Mouse (Mus musculus) heart, embryonic 11.5 days (tissue): ENCODE measurements around the gene Gm2696. TPM values are rescaled to one million over a fixed set of nuclear protein-coding genes. Genes with fewer than 3 reads are reported as not detected.

Experiments
- ATAC-seq: fragments of 200-750 bp; cut with Nextera tagmentation; replicated peaks from 2 replicates; pipeline ENCODE4 v1.8.0; 2017; ENCODE audit warnings: moderate library complexity; ENCODE audit not compliant: insufficient number of reproducible peaks, low FRiP score, low TSS enrichment
- H3K27ac ChIP-seq: fragments of 300-500 bp; sonication (generic); 2 replicates; pipeline ENCODE4 v1.5.1; 2014; ENCODE audit warnings: mild to moderate bottlenecking, low read depth, low read length
- H3K27me3 ChIP-seq: fragments of 300-500 bp; sonication (generic); 2 replicates; pipeline ENCODE4 v1.6.1; 2014; ENCODE audit warnings: mild to moderate bottlenecking, low read length, mixed read lengths; ENCODE audit not compliant: control insufficient read depth, insufficient read depth
- H3K36me3 ChIP-seq: fragments of 300-500 bp; sonication (generic); 2 replicates; pipeline ENCODE4 v1.6.1; 2014; ENCODE audit warnings: mild to moderate bottlenecking, low read length, moderate library complexity, mixed read lengths; ENCODE audit not compliant: control insufficient read depth, insufficient read depth
- H3K4me1 ChIP-seq: fragments of 300-500 bp; sonication (generic); 2 replicates; pipeline ENCODE4 v1.6.1; 2014; ENCODE audit warnings: low read length; ENCODE audit not compliant: control insufficient read depth, insufficient read depth
- H3K4me2 ChIP-seq: fragments of 300-500 bp; sonication (generic); 2 replicates; pipeline ENCODE4 v1.6.1; 2014; ENCODE audit warnings: mild to moderate bottlenecking, moderate library complexity
- H3K4me3 ChIP-seq: fragments of 300-500 bp; sonication (generic); 2 replicates; pipeline ENCODE4 v1.5.1; 2014; ENCODE audit warnings: low read depth, low read length
- H3K9ac ChIP-seq: fragments of 300-500 bp; sonication (generic); 2 replicates; pipeline ENCODE4 v1.6.1; 2014; ENCODE audit warnings: mild to moderate bottlenecking, low read depth, low read length, moderate library complexity
- H3K9me3 ChIP-seq: fragments of 300-500 bp; sonication (generic); replicated peaks from 2 replicates; pipeline ENCODE4 v1.6.1; 2016; ENCODE audit warnings: low read length; ENCODE audit not compliant: control insufficient read depth
- WGBS: fragments of 180-500 bp; shearing (Covaris S2); extraction: QIAGEN DNeasy Blood & Tissue Kit; methylation state at CpG from one replicate; pipeline ENCODE4 v1.1.7; 2014; ENCODE audit not compliant: insufficient replicate concordance; 5-methylcytosine and 5-hydroxymethylcytosine counted together
- polyA plus RNA-seq: library from polyadenylated mRNA; unstranded; fragments of >200 nt; fragmentation: Nextera tagmentation; extraction: Ambion mirVana; gene quantifications from 2 replicates; pipeline ENCODE4 v1.2.1, GENCODE M21; 2014

The Gm2696 gene
- polyA plus RNA-seq, 1 experiment from 2014 or later: not detected

DNA sequence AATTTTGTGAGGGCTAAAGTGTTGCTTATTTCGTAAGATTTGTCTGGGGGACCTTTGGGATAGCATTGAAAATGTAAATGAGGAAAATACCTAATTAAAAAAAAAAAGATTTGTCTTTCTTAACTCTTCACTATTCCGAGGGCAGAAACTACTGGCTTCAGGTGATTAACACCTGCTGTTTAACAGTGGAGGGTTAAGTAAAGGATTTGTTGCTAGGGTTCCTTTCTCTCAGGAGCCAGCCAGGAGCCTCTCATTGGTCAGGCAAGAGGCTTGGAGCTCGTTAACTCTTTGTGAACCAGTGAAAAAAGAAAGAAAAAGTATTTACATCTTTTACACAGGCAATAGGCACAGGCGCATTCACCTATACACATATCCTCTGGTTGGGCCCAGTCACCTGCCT, 4.7 kb downstream of the Gm2696 start:
- 36% methylated on average over 4 of the region's 4 CpGs for WGBS
- Histone ChIP-seq H3K4me2 (no peak overlapping the region), H3K27me3 (no peaks in the 10 kb centered on the region)

DNA sequence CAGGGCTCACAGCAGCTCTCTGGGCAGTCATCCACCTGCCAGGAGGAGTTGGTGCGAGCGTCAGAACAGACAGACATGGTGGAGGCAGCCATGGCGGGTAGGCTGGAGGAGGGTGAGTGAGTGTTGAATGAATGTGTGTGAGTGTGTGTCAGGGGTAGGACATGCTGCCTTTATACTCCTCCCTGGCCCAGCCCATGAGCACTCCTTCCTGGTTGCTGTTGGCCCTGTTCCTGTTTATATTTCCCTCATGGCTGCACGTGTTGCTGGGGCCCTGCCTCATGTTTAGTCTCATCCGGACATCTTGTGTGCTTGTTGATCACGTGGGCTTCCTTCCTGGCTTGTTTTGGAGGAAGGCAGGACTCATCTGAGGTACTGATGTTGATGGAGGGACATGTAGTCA, 12.5 kb downstream of the Gm2696 start, which contains the start of gene Krtap10-4:
TSS of gene Krtap10-4 (minus strand) at position 145 of the 400 bp plus-strand sequence.
- no peak for ATAC-seq
- Histone ChIP-seq H3K36me3 (no peaks in the 10 kb centered on the region), H3K4me3 (no peak within 1 kb of the TSS), H3K27ac (no peak within 1 kb of the TSS), H3K27me3 (no peaks in the 10 kb centered on the region), H3K9ac (no peak within 1 kb of the TSS), H3K4me2 (no peak within 1 kb of the TSS), H3K4me1 (no peaks in the 10 kb centered on the region), H3K9me3 (no peaks in the 10 kb centered on the region; the same call in 1 of the 2 replicates)
- 58% methylated on average over 6 of the region's 6 CpGs for WGBS

More for the DNA sequence above, 4.7 kb downstream of the Gm2696 start:
- Histone ChIP-seq H3K27ac (no peak overlapping the region), H3K36me3 (no peaks in the 10 kb centered on the region), H3K9ac (no peak overlapping the region), H3K9me3 (no peaks in the 10 kb centered on the region; the same call in 1 of the 2 replicates), H3K4me1 (no peaks in the 10 kb centered on the region), H3K4me3 (no peak overlapping the region)
- ATAC-seq: no peak

DNA sequence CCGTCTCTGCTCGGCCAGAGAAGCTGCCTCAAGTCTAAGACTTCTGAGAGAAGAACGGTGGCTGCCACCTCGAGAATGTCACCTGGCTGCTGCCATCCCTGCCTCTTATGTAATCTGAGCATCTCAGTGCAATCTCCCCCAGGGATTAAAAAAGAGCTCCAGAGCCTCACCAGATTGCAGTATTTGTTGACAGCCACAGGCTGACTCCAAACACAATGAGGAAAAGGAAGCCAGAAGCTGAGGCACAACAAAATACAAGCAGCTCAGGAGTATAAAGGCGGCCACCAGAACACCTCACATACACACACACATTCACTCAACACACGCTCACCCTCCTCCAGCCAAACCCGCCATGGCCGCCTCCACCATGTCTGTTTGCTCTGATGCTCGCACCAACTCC, 21.2 kb downstream of the Gm2696 start, which contains the start of gene Krtap10-10:
TSS of gene Krtap10-10 (plus strand) at position 301 of the 400 bp plus-strand sequence.
- Histone ChIP-seq H3K4me1 (no peaks in the 10 kb centered on the region), H3K36me3 (no peaks in the 10 kb centered on the region), H3K27me3 (no peaks in the 10 kb centered on the region), H3K27ac (no peak within 1 kb of the TSS), H3K4me2 (no peak within 1 kb of the TSS), H3K4me3 (no peak within 1 kb of the TSS), H3K9ac (no peak within 1 kb of the TSS), H3K9me3 (no peaks in the 10 kb centered on the region)
- WGBS: 61% methylated on average over 9 of the region's 9 CpGs
- no peak for ATAC-seq

DNA sequence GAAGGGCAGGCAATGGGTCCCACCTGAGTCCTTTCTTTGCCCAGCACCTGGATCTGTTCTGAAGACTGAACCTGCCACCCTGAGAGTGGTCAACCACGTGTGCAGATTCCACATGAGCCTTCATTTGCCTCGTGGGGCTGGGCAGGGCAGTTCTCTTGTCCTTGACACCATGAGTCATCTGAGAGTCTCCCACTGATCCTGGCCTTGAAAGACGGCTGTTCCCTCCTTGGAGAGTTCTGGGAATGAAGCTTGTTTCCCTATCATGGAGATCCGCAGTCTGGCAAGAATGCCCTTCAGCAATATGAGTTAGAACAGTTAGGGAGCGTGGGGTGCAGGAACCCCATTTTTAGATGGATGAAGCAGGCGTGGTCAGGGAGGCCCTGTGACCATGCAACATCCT, 24.5 kb downstream of the Gm2696 start:
- H3K27ac ChIP-seq: no peak overlapping the region
- H3K4me2 ChIP-seq: no peak overlapping the region
- H3K4me3 ChIP-seq: no peak overlapping the region
- H3K27me3 ChIP-seq: no peaks in the 10 kb centered on the region
- H3K36me3 ChIP-seq: no peaks in the 10 kb centered on the region
- no peak overlapping the region for H3K9ac ChIP-seq
- 72% methylated on average over 6 of the region's 6 CpGs for WGBS
- ATAC-seq: no peak
- H3K9me3 ChIP-seq: peaks cover 4% of the 10 kb centered on the region
- no peaks in the 10 kb centered on the region for H3K4me1 ChIP-seq

DNA sequence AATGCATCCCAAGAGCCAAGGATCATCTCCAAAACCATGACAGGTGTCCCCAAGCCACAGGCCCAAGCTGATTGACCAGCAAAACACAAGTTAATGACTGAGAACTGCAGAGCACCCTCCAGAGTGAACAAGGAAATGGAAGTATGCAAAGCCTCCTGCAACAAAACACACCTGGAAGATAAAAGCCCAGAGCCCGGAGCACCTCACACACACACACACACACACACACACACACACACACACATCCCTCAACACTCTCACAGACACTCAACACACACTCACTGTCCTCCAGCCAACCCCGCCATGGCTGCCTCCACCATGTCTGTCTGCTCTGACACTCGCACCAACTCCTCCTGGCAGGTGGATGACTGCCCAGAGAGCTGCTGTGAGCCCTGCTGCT, 32.0 kb downstream of the Gm2696 start, which contains the start of gene Gm36176:
TSS of gene Gm36176 (plus strand) at position 301 of the 400 bp plus-strand sequence.
- no peaks in the 10 kb centered on the region for H3K36me3 ChIP-seq
- WGBS: 52% methylated on average over 3 of the region's 3 CpGs

DNA sequence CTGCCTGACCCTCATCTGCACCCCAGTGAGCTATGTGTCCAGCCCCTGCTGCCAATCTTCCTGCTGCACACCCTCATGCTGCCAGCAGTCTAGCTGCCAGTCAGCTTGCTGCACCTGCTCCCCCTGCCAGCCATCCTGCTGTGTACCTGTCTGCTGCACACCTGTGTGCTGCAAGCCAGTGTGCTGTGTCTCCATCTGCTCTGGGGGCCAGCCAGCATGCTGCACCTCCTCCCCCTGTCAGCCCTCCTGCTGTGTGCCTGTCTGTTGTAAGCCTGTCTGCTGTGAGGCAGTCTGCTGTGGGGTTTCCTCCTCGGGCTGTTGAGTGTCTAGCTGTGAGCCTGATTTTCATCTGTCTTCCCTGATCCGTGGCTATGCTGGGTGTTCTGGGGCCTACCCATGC, 32.5 kb downstream of the Gm2696 start:
- H3K9ac ChIP-seq: no peak overlapping the region
- ATAC-seq: no peak
- H3K27ac ChIP-seq: no peak overlapping the region
- H3K27me3 ChIP-seq: no peaks in the 10 kb centered on the region
- no peaks in the 10 kb centered on the region for H3K4me1 ChIP-seq
- no peak overlapping the region for H3K4me3 ChIP-seq
- 13% methylated on average over 2 of the region's 2 CpGs for WGBS
- no peak overlapping the region for H3K4me2 ChIP-seq
- H3K36me3 ChIP-seq: no peaks in the 10 kb centered on the region
- H3K9me3 ChIP-seq: peaks cover 13% of the 10 kb centered on the region

More for the DNA sequence above, 32.0 kb downstream of the Gm2696 start, which contains the start of gene Gm36176:
- Histone ChIP-seq H3K9ac (no peak within 1 kb of the TSS), H3K4me1 (no peaks in the 10 kb centered on the region), H3K9me3 (peaks cover 13% of the 10 kb centered on the region), H3K27ac (no peak within 1 kb of the TSS), H3K27me3 (no peaks in the 10 kb centered on the region), H3K4me2 (no peak within 1 kb of the TSS), H3K4me3 (no peak within 1 kb of the TSS)
- no peak for ATAC-seq

DNA sequence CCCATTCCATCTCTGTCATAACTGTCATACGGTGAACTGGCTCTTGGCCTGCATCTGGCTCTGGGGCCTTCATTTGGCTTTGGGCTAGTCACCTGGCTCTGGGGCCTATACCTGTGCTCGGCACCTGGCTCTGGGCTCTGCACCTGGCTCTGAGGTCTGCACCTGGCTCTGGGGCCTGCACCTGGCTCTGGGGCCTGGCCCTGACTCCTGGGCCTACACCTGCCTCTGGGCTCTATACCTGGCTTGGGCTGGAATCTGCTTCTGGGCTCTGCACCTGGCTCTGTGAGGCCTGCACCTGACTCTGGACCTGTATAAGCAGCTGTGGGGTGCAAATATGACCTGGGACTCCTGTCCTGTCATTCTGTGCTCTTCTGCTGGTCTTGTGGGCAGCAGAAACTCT, 33.1 kb downstream of the Gm2696 start:
- 66% methylated on average over 2 of the region's 2 CpGs for WGBS
- H3K9me3 ChIP-seq: peaks cover 13% of the 10 kb centered on the region
- no peaks in the 10 kb centered on the region for H3K27me3 ChIP-seq
- H3K27ac ChIP-seq: no peak overlapping the region
- H3K4me2 ChIP-seq: no peak overlapping the region
- ATAC-seq: no peak
- no peak overlapping the region for H3K9ac ChIP-seq
- H3K4me3 ChIP-seq: no peak overlapping the region
- H3K36me3 ChIP-seq: no peaks in the 10 kb centered on the region
- H3K4me1 ChIP-seq: no peaks in the 10 kb centered on the region

DNA sequence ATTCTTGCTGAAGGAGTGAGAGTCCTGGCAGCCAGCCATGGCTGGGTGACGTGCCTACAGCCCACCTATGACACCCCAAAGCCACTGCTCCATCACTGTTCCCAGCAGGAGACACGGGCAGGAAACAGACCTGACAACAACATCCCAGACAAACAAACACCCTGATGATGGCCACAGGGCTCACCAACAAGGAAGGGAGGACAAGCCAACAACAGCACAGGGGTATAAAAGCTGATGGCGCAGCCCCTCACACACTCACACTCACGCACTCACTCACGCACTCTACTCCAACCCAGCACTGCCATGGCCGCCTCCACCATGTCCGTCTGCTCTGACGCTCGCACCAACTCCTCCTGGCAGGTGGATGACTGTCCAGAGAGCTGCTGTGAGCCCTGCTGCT, 38.1 kb downstream of the Gm2696 start, which contains the start of gene Gm10318:
TSS of gene Gm10318 (plus strand) at position 301 of the 400 bp plus-strand sequence.
- no peak for ATAC-seq
- no peak within 1 kb of the TSS for H3K4me3 ChIP-seq
- no peak within 1 kb of the TSS for H3K9ac ChIP-seq
- H3K4me1 ChIP-seq: no peaks in the 10 kb centered on the region
- 0 out of 2 replicates have a peak, but pooled peaks cover 3% of the 10 kb centered on the region for H3K9me3 ChIP-seq
- H3K27ac ChIP-seq: no peak within 1 kb of the TSS
- H3K27me3 ChIP-seq: no peaks in the 10 kb centered on the region
- no peaks in the 10 kb centered on the region for H3K36me3 ChIP-seq
- WGBS: 57% methylated on average over 9 of the region's 9 CpGs
- no peak within 1 kb of the TSS for H3K4me2 ChIP-seq

DNA sequence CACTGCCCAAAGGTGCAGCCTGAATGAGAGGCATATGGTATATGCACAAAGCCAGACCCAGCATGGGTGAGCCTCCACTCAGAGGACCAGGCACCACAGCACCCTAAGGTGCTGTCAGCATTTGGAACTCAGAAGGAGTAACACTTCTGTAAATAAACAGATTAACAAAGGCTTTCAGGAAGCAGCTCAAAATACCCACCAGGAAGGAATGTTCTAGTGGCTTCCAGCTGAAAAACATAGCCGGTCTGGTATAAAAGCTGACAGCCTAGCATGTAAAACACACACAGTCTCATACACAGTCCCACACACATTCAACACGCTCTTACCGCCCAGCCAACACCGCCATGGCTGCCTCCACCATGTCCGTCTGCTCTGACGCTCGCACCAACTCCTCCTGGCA, 47.2 kb downstream of the Gm2696 start, which contains the start of gene Gm3285:
TSS of gene Gm3285 (plus strand) at position 301 of the 400 bp plus-strand sequence.
- H3K4me2 ChIP-seq: no peak within 1 kb of the TSS
- H3K9me3 ChIP-seq: no peaks in the 10 kb centered on the region
- H3K4me3 ChIP-seq: no peak within 1 kb of the TSS
- H3K4me1 ChIP-seq: no peaks in the 10 kb centered on the region
- no peak within 1 kb of the TSS for H3K9ac ChIP-seq
- H3K27me3 ChIP-seq: no peaks in the 10 kb centered on the region
- 43% methylated on average over 7 of the region's 7 CpGs for WGBS
- H3K27ac ChIP-seq: no peak within 1 kb of the TSS
- ATAC-seq: no peak
- no peaks in the 10 kb centered on the region for H3K36me3 ChIP-seq
